Mouse (Mus musculus): ENCODE measurements around the gene Ccdc13. TPM values are rescaled to one million over a fixed set of nuclear protein-coding genes. Genes with fewer than 3 reads are reported as not detected.

Gene Ccdc13
- total and polyA plus RNA-seq, 3 experiments: 0.25 TPM; not detected in 2

- in situ Hi-C loops (cut with MboI; ENCODE audit: low pct_ligation_motif_present, low pct_unique_long_range_greater_than_20kb, low sequenced_read_pairs): no loop called here
- peaks cover 79 to 98% of the 10 kb centered on the region in 2 experiments for H3K36me3 ChIP-seq (replicated peaks in 1 of 2; ENCODE audit: control insufficient read depth in 1 of 2, insufficient read depth in 1 of 2, low read length in 1 of 2)
- H3K27ac ChIP-seq (ENCODE audit: insufficient read depth, low read depth): no peak overlapping the region
- H3K9ac ChIP-seq (ENCODE audit: insufficient read depth, low read depth): no peak overlapping the region
- no peak overlapping the region for H3K4me3 ChIP-seq (replicated peaks in 1 of 3; ENCODE audit: low read depth in 2 of 3, low read length in 2 of 3, poor library complexity in 1 of 3)
- H3K4me1 ChIP-seq (ENCODE audit: control insufficient read depth in 1 of 2, insufficient read depth in 2 of 2): no peaks in the 10 kb centered on the region
- DNase-seq (ENCODE audit: extremely low read depth): no peak
- dilution Hi-C loops (cut with MboI; ENCODE audit: extremely low pct_ligation_motif_present, extremely low pct_unique_long_range_greater_than_20kb, low sequenced_read_pairs): no loop called here
- no peak for TF ChIP-seq MAZ (IDR thresholded peaks at IDR 0.05; ENCODE audit: low read depth, low read length)
- TF ChIP-seq RCOR1 (conservative IDR thresholded peaks at IDR 0.05; ENCODE audit: low read depth, low read length): no peak
- TF ChIP-seq SMC3 (IDR thresholded peaks at IDR 0.05; ENCODE audit: low read depth, low read length): no peak
- no peak for TF ChIP-seq PAX5 (IDR thresholded peaks at IDR 0.05; ENCODE audit: low read length)
- no peak for TF ChIP-seq CTCF (conservative IDR thresholded peaks at IDR 0.05 in 1 of 2, IDR thresholded peaks at IDR 0.05 in 1 of 2; ENCODE audit: low read depth in 2 of 2, low read length in 2 of 2)
- no peak for TF ChIP-seq ELF1 (IDR thresholded peaks at IDR 0.05; ENCODE audit: low read depth, low read length)
- no peak for TF ChIP-seq TBP (conservative IDR thresholded peaks at IDR 0.05; ENCODE audit: low read depth, low read length)
- TF ChIP-seq ZMIZ1 (IDR thresholded peaks at IDR 0.05; ENCODE audit: low read depth, low read length): no peak
- TF ChIP-seq CHD1 (IDR thresholded peaks at IDR 0.05; ENCODE audit: low read depth, low read length): no peak
- TF ChIP-seq CHD2 (IDR thresholded peaks at IDR 0.05; ENCODE audit: low read length): no peak
- no peak for TF ChIP-seq E2F4 (IDR thresholded peaks at IDR 0.05; ENCODE audit: insufficient replicate concordance, low read depth, low read length)
- TF ChIP-seq RAD21 (IDR thresholded peaks at IDR 0.05; ENCODE audit: low read depth, low read length): no peak
- TF ChIP-seq GABPA (IDR thresholded peaks at IDR 0.05; ENCODE audit: insufficient replicate concordance, low read depth, low read length): no peak
- TF ChIP-seq EP300 (IDR thresholded peaks at IDR 0.05; ENCODE audit: low read length): no peak
- H3K79me2 ChIP-seq (replicated peaks; ENCODE audit: control insufficient read depth, extremely low read depth, insufficient read depth, poor library complexity, severe bottlenecking): no peaks in the 10 kb centered on the region
- H3K9me3 ChIP-seq (replicated peaks; ENCODE audit: low read length): no peaks in the 10 kb centered on the region
- H3K27me3 ChIP-seq (replicated peaks): no peaks in the 10 kb centered on the region
- no peak overlapping the region for H3K4me2 ChIP-seq (ENCODE audit: insufficient read depth, low read depth, poor library complexity, severe bottlenecking)
Measured at GRCm38 (mm10) chr9:121752774-121753173, 86.5 kb downstream of the Ccdc13 start.

Other genes starting within 250 kb of the Ccdc13 start
- not detected in 2 replicates for gene Lyzl4, start 197.4 kb downstream of the Ccdc13 start, total RNA-seq (2012; rRNA removed)
- not detected in 2 replicates for gene Lyzl4, start 197.4 kb downstream of the Ccdc13 start, total RNA-seq (2014; rRNA removed)
- not detected in 2 replicates for gene Lyzl4, start 197.4 kb downstream of the Ccdc13 start, polyA plus RNA-seq (2012; ENCODE audit: insufficient read length, low read depth)
- 0.04 and 0.08 TPM in 2 replicates for gene Vipr1, start 196.7 kb downstream of the Ccdc13 start, total RNA-seq (2012; rRNA removed)
- not detected in 2 replicates for gene Vipr1, start 196.7 kb downstream of the Ccdc13 start, total RNA-seq (2014; rRNA removed)
- 0.11 TPM in 2 replicates for gene Vipr1, start 196.7 kb downstream of the Ccdc13 start, polyA plus RNA-seq (2012; ENCODE audit: insufficient read length, low read depth)
- gene Sec22c, start 134.0 kb downstream of the Ccdc13 start, total RNA-seq (2012; rRNA removed): 3.2 and 4.0 TPM in 2 replicates
- gene Sec22c, start 134.0 kb downstream of the Ccdc13 start, total RNA-seq (2014; rRNA removed): 2.4 and 2.5 TPM in 2 replicates
- gene Sec22c, start 134.0 kb downstream of the Ccdc13 start, polyA plus RNA-seq (2012; ENCODE audit: insufficient read length, low read depth): 4.6 and 5.7 TPM in 2 replicates
- gene Ss18l2, start 129.1 kb downstream of the Ccdc13 start, total RNA-seq (2012; rRNA removed): 40.2 and 57.6 TPM in 2 replicates
- 77.0 and 82.2 TPM in 2 replicates for gene Ss18l2, start 129.1 kb downstream of the Ccdc13 start, total RNA-seq (2014; rRNA removed)
- 41.5 and 52.9 TPM in 2 replicates for gene Ss18l2, start 129.1 kb downstream of the Ccdc13 start, polyA plus RNA-seq (2012; ENCODE audit: insufficient read length, low read depth)
- gene Nktr, start 120.3 kb downstream of the Ccdc13 start, total RNA-seq (2012; rRNA removed): 31.0 and 39.3 TPM in 2 replicates
- 29.1 and 32.2 TPM in 2 replicates for gene Nktr, start 120.3 kb downstream of the Ccdc13 start, total RNA-seq (2014; rRNA removed)
- 65.0 and 65.4 TPM in 2 replicates for gene Nktr, start 120.3 kb downstream of the Ccdc13 start, polyA plus RNA-seq (2012; ENCODE audit: insufficient read length, low read depth)
- gene Zfp651, start 80.1 kb downstream of the Ccdc13 start, total RNA-seq (2012; rRNA removed): 0.13 and 0.84 TPM in 2 replicates
- 0.07 and 0.30 TPM in 2 replicates for gene Zfp651, start 80.1 kb downstream of the Ccdc13 start, total RNA-seq (2014; rRNA removed)
- 0.20 and 0.34 TPM in 2 replicates for gene Zfp651, start 80.1 kb downstream of the Ccdc13 start, polyA plus RNA-seq (2012; ENCODE audit: insufficient read length, low read depth)
- not detected in 2 replicates for gene Klhl40, start 61.9 kb downstream of the Ccdc13 start, total RNA-seq (2012; rRNA removed)
- not detected in 2 replicates for gene Klhl40, start 61.9 kb downstream of the Ccdc13 start, total RNA-seq (2014; rRNA removed)
- not detected in 2 replicates for gene Klhl40, start 61.9 kb downstream of the Ccdc13 start, polyA plus RNA-seq (2012; ENCODE audit: insufficient read length, low read depth)
- not detected in 2 replicates for gene Hhatl, start 47.0 kb downstream of the Ccdc13 start, total RNA-seq (2012; rRNA removed)
- not detected in 2 replicates for gene Hhatl, start 47.0 kb downstream of the Ccdc13 start, total RNA-seq (2014; rRNA removed)
- gene Hhatl, start 47.0 kb downstream of the Ccdc13 start, polyA plus RNA-seq (2012; ENCODE audit: insufficient read length, low read depth): not detected in 2 replicates
- gene Higd1a, start 18.9 kb upstream of the Ccdc13 start, total RNA-seq (2012; rRNA removed): 118 and 132 TPM in 2 replicates
- gene Higd1a, start 18.9 kb upstream of the Ccdc13 start, total RNA-seq (2014; rRNA removed): 90.6 and 93.2 TPM in 2 replicates
- 75.4 and 79.3 TPM in 2 replicates for gene Higd1a, start 18.9 kb upstream of the Ccdc13 start, polyA plus RNA-seq (2012; ENCODE audit: insufficient read length, low read depth)
- gene Ackr2, start 58.9 kb upstream of the Ccdc13 start, total RNA-seq (2012; rRNA removed): 2.9 and 4.5 TPM in 2 replicates
- 9.8 TPM in 2 replicates for gene Ackr2, start 58.9 kb upstream of the Ccdc13 start, total RNA-seq (2014; rRNA removed)
- gene Ackr2, start 58.9 kb upstream of the Ccdc13 start, polyA plus RNA-seq (2012; ENCODE audit: insufficient read length, low read depth): 13.0 and 13.9 TPM in 2 replicates
- not detected in 2 replicates for gene Cyp8b1, start 76.8 kb upstream of the Ccdc13 start, total RNA-seq (2012; rRNA removed)
- gene Cyp8b1, start 76.8 kb upstream of the Ccdc13 start, total RNA-seq (2014; rRNA removed): not detected in 2 replicates
- 0.27 TPM in 1 of 2 replicates, not detected in the other for gene Cyp8b1, start 76.8 kb upstream of the Ccdc13 start, polyA plus RNA-seq (2012; ENCODE audit: insufficient read length, low read depth)
- 0.76 and 0.93 TPM in 2 replicates for gene Fam198a, start 111.5 kb upstream of the Ccdc13 start, total RNA-seq (2012; rRNA removed)
- gene Fam198a, start 111.5 kb upstream of the Ccdc13 start, total RNA-seq (2014; rRNA removed): 0.40 and 0.63 TPM in 2 replicates
- gene Fam198a, start 111.5 kb upstream of the Ccdc13 start, polyA plus RNA-seq (2012; ENCODE audit: insufficient read length, low read depth): 0.59 and 0.70 TPM in 2 replicates
- not detected in 2 replicates for gene Pomgnt2, start 157.6 kb upstream of the Ccdc13 start, total RNA-seq (2012; rRNA removed)
- not detected in 2 replicates for gene Pomgnt2, start 157.6 kb upstream of the Ccdc13 start, total RNA-seq (2014; rRNA removed)
- not detected in 2 replicates for gene Pomgnt2, start 157.6 kb upstream of the Ccdc13 start, polyA plus RNA-seq (2012; ENCODE audit: insufficient read length, low read depth)